Comparison of ENCODE assay signal across 6 mouse cellular contexts in genomic region chr14:53487611-53488010, GRCm38 (mm10).
DNase-seq lines count a peak whose midpoint lies in the region; ATAC-seq and TF ChIP-seq lines count a peak whose summit lies in the region.
"Not testable (repeated sequence)": the region's sequence is repeated elsewhere in the genome, so short reads cannot be mapped to it uniquely, and the experiment has no call there.

No protein-coding gene starts in this region.

- peak; percentile 31 for TF ChIP-seq CTCF in layer of hippocampus, adult 2 months (conservative IDR thresholded peaks at IDR 0.05)

- ATAC-seq in CD4-positive, CD25-positive, alpha-beta regulatory T cell, adult 4 months = peak; percentile 53
- peak; percentile 86 for ATAC-seq in common myeloid progenitor, adult 5-6 weeks (replicated peaks; ENCODE audit: low read depth, poor library complexity, severe bottlenecking)
- peak; percentile 71 for ATAC-seq in granulocyte monocyte progenitor cell, adult 5-6 weeks (replicated peaks; ENCODE audit: poor library complexity, severe bottlenecking)
- ATAC-seq in megakaryocyte-erythroid progenitor cell, adult 5-6 weeks (replicated peaks; ENCODE audit: low FRiP score, low TSS enrichment, poor library complexity, severe bottlenecking) = peak; percentile 94

- not testable (repeated sequence) for H3K4me3 ChIP-seq in layer of hippocampus, adult 2 months

- H3K27ac ChIP-seq in layer of hippocampus, adult 2 months = not testable (repeated sequence)

- DNase-seq in layer of hippocampus, adult 2 months (ENCODE audit: low spot score in 2 of 2) = not testable (repeated sequence)
- DNase-seq in thymus, postnatal 25 days = peak; percentile 22
